Mouse (Mus musculus): Measurements from ENCODE around the gene Hoxb4. TPM values are rescaled to one million over a fixed set of nuclear protein-coding genes. Genes with fewer than 3 reads are reported as not detected.

Hoxb4 gene
- total RNA-seq, 2 experiments from 2014 or later: not detected

- DNase-seq (ENCODE audit: low spot score in 2 of 2): no peak
Observed at GRCm38 (mm10) chr11:96332105-96332504, 14.0 kb downstream of the Hoxb4 start.

GRCm38 (mm10) chr11:96332618-96333032 is 14.6 kb downstream of the Hoxb4 start:
- no peak for DNase-seq (ENCODE audit: low spot score in 2 of 2)

DNA sequence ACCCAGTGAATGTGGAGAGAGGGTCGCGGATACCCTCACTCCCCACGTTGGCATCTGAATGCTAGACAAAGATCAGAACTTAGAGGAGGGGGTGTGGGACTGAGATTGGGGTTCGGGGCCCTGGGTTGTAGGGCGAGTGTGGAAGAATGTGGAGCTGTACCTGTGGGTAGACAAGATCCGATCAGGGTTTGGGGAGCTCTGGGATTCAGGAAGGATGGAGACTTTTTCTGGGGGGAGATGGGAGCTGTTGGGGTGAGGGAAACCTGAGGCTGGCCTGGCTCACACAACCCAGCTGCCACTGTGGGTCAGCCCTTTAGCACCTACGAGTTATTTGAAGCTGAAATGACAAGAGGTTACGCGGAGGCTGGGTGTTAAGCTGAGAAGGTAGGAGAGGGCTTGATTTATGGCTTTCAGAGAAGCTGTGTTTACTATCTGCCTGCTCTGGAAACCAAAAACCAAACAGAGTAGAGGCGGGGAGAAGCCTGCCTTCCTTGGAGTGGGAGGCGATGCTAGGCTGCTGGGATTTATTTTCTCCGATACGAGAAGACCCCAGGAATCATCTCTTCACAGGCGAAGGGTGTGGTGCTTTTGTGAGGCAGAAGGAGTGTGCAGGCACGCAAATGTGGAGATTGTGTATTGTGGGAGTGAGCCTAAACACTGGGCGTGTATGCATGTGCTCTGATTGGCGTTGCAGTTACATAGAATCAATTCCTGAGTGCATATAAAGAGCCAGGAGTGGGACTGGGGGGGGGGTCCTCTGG is 15.4 kb downstream of the Hoxb4 start:
- no peak for DNase-seq (ENCODE audit: low spot score in 2 of 2)

DNA sequence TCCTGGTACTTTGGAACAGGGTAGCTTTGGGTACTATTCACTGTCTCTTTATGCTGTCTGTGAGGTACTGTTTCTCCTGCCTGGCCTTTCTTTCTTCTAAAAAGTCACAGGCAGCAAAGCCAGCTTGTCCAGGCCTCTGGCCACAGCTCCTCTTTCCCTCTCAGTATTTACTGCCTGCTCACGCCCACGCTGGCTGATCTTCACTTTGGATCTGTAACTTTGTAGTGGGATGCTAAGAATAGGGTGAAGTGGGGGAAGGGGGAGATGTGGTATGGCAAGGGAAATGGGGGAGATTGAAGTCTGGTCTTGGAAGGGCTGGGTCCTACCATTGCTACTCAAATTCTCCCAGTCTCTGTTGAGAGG is 15.9 kb downstream of the Hoxb4 start:
- DNase-seq (ENCODE audit: low spot score in 2 of 2): no peak

GRCm38 (mm10) chr11:96334998-96335397 is 16.9 kb downstream of the Hoxb4 start:
- DNase-seq (ENCODE audit: low spot score in 2 of 2): no peak

GRCm38 (mm10) chr11:96336597-96336996 is 18.5 kb downstream of the Hoxb4 start:
- DNase-seq (ENCODE audit: low spot score in 2 of 2): no peak

DNA sequence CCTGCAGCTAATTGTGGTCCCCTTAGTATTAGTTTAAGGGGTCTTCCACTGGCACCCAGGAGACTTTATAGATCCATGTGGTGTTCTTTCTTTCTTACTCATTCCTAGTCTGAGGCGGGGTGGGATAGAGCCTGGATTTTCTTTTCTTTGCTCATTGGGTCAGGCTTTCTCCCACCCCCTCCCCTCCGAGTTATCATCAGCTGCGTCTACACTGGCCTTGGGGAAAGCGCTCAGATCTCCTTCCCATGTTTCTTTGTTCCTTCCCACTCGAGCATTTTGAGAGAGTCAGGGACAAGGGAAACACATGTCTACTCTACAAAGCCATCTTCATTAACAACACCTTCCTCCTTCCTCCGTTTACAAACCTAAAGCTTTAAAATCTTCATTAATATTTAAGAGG is 19.0 kb downstream of the Hoxb4 start:
- no peak for DNase-seq (ENCODE audit: low spot score in 2 of 2)

- DNase-seq (ENCODE audit: low spot score in 2 of 2): no peak
Observed at GRCm38 (mm10) chr11:96338957-96339855, 21.1 kb downstream of the Hoxb4 start.

- DNase-seq (ENCODE audit: low spot score in 2 of 2): no peak
Observed at GRCm38 (mm10) chr11:96340698-96341365, 22.8 kb downstream of the Hoxb4 start.

- DNase-seq (ENCODE audit: low spot score in 2 of 2): no peak
Observed at GRCm38 (mm10) chr11:96341701-96342575, 23.9 kb downstream of the Hoxb4 start.

DNA sequence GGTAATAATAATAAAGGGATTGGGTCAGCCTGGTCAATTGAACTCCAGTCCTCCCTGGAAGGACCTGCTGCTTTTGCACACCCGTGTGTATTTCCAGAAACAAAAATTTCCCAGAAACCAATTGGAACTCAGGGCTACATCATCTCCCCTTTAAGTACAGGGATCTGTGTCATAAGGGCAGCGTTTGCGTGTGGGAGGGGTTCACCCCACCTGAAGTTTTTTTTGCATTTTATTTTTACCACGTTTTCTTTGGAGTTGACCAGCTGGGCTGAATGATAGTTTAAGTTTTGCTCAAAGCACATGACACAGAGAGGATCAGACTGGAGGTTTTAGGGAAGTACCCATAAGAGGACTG is 24.5 kb downstream of the Hoxb4 start:
- no peak for DNase-seq (ENCODE audit: low spot score in 2 of 2)

- no peak for DNase-seq (ENCODE audit: low spot score in 2 of 2)
Observed at GRCm38 (mm10) chr11:96343206-96343745, 25.2 kb downstream of the Hoxb4 start.

- DNase-seq (ENCODE audit: low spot score in 2 of 2): no peak
Observed at GRCm38 (mm10) chr11:96344061-96344877, 26.2 kb downstream of the Hoxb4 start.

- no peak for DNase-seq (ENCODE audit: low spot score in 2 of 2)
Observed at GRCm38 (mm10) chr11:96344878-96345159, 26.8 kb downstream of the Hoxb4 start.

DNA sequence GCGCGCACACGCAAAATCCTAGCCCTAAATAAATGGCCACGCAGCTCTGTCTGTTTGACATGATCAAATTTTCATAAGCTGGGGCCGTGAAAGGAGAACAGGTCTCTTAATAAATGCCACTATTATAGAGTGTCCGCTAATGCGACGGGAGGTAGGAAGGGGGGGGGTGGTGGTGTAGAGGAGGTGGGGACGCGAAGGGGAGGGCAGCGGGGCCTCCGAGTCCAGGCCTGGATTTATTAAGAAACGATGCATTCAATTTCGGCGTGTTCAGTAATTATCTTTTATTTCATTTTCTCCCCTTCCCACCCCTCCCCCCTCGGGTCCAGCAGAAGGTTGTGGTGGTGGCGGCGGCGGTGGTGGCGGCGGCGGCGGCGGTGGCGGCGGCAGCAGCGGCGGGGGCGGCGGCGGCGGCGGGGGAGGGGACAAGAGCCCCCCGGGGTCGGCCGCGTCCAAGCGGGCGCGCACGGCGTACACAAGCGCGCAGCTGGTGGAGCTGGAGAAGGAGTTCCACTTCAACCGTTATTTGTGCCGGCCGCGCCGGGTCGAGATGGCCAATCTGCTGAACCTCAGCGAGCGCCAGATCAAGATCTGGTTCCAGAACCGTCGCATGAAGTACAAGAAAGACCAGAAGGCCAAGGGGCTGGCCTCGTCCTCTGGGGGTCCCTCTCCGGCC is 27.3 kb downstream of the Hoxb4 start:
- DNase-seq (ENCODE audit: low spot score in 2 of 2): no peak

DNA sequence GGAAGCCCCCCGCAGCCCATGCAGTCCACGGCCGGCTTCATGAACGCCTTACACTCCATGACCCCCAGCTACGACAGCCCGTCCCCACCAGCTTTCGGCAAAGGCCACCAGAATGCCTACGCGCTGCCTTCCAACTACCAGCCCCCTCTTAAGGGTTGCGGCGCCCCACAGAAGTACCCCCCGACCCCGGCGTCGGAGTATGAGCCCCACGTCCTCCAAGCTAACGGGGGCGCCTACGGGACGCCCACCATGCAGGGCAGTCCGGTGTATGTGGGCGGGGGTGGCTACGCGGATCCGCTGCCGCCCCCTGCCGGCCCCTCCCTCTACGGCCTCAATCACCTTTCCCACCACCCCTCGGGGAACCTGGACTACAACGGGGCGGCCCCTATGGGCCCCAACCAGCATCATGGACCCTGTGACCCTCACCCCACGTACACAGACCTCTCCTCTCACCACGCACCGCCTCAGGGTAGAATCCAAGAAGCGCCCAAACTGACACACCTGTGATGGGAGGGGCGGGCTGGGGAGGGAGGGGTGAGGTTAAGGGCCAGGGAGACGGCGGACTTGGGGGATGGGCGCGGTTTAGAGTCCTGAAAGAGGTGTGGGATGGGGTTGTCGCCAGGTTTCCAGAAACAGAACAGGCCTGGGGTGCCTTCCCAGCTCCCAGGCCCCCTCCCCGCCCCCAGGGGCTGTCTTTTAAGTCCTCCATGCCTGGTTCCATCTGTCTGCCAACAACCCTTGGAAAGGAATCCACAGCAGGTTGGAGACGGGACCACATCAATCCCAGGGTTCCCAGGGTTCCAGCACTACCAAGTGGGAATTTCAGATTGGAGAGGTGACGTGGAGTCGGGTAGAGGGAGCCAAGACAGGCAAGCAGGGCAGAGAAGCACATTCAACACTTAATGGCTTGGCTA is 28.1 kb downstream of the Hoxb4 start:
- DNase-seq (ENCODE audit: low spot score in 2 of 2): no peak

GRCm38 (mm10) chr11:96346916-96347520 is 29.0 kb downstream of the Hoxb4 start:
- DNase-seq (ENCODE audit: low spot score in 2 of 2): no peak

DNA sequence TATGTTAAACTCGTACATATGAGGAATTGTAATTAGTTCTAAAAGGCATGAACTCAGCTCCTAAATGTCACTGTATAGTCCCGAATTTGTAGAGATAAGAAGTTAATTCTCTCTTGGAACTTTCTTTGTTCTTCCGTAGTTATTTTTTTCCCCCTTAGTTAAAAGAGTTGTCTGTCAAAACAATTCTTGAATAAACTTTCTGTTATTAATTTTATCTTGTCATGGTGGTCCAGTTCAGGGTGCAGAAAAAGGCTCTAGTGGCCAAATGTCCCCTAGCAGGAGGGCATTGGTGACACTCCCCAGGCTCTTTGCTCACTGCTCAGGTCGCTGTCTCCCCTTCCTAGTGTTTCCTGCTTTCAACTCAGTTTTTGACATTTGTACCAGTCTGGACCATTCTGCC is 29.6 kb downstream of the Hoxb4 start:
- DNase-seq (ENCODE audit: low spot score in 2 of 2): no peak

Measured in left cerebral cortex, adult 18-20 months (tissue).